Mouse (Mus musculus): ENCODE data around the gene Marveld3. TPM values are rescaled to one million over a fixed set of nuclear protein-coding genes. Genes with fewer than 3 reads are reported as not detected.

The Marveld3 gene
- polyA plus RNA-seq, 1 experiment from 2014 or later, result 0.61 TPM

GRCm38 (mm10) chr8:109990224-109990623 lies 28.2 kb upstream of the Marveld3 start, which contains the start of gene Tat:
Gene Tat (plus strand): TSS chr8:109990437.
- no peak within 1 kb of the TSS for H3K9ac ChIP-seq
- no peak for ATAC-seq (ENCODE audit: low FRiP score, low read depth)
- no peak within 1 kb of the TSS for H3K4me2 ChIP-seq (replicated peaks)
- H3K27me3 ChIP-seq (replicated peaks), result no peaks in the 10 kb centered on the region
- no peaks in the 10 kb centered on the region for H3K36me3 ChIP-seq
- WGBS, result 85% methylated on average over 8 of the region's 8 CpGs
- no peak within 1 kb of the TSS for H3K4me3 ChIP-seq
- H3K4me1 ChIP-seq, result no peaks in the 10 kb centered on the region
- no peak within 1 kb of the TSS for H3K27ac ChIP-seq
- no peaks in the 10 kb centered on the region for H3K9me3 ChIP-seq

GRCm38 (mm10) chr8:109989151-109989550 lies 27.1 kb upstream of the Marveld3 start:
- H3K4me3 ChIP-seq, result no peak overlapping the region
- H3K4me2 ChIP-seq (replicated peaks), result no peak overlapping the region
- H3K36me3 ChIP-seq, result no peaks in the 10 kb centered on the region
- 90% methylated on average over 8 of the region's 8 CpGs for WGBS
- no peaks in the 10 kb centered on the region for H3K9me3 ChIP-seq
- no peaks in the 10 kb centered on the region for H3K27me3 ChIP-seq (replicated peaks)
- H3K4me1 ChIP-seq, result 0 out of 2 replicates have a peak, but pooled peaks cover 4% of the 10 kb centered on the region
- ATAC-seq (ENCODE audit: low FRiP score, low read depth), result no peak
- H3K9ac ChIP-seq, result no peak overlapping the region
- H3K27ac ChIP-seq, result no peak overlapping the region

GRCm38 (mm10) chr8:109987776-109988175 lies 25.8 kb upstream of the Marveld3 start:
- Histone ChIP-seq H3K4me1 (peaks cover 4% of the 10 kb centered on the region; the same call in 1 of the 2 replicates), H3K27ac (no peak overlapping the region), H3K36me3 (no peaks in the 10 kb centered on the region), H3K9ac (no peak overlapping the region), H3K4me2 (replicated peaks) (no peak overlapping the region), H3K9me3 (no peaks in the 10 kb centered on the region), H3K27me3 (replicated peaks) (no peaks in the 10 kb centered on the region), H3K4me3 (no peak overlapping the region)
- ATAC-seq (ENCODE audit: low FRiP score, low read depth), result no peak
- WGBS, result 90% methylated on average over 7 of the region's 7 CpGs

GRCm38 (mm10) chr8:109986384-109986783 lies 24.4 kb upstream of the Marveld3 start:
- no peak overlapping the region for H3K27ac ChIP-seq
- 78% methylated on average over 7 of the region's 7 CpGs for WGBS
- ATAC-seq (ENCODE audit: low FRiP score, low read depth), result no peak
- no peaks in the 10 kb centered on the region for H3K9me3 ChIP-seq
- no peaks in the 10 kb centered on the region for H3K27me3 ChIP-seq (replicated peaks)
- H3K9ac ChIP-seq, result no peak overlapping the region
- H3K36me3 ChIP-seq, result no peaks in the 10 kb centered on the region
- no peak overlapping the region for H3K4me3 ChIP-seq
- H3K4me2 ChIP-seq (replicated peaks), result no peak overlapping the region
- peaks cover 4% of the 10 kb centered on the region; the same call in 1 of the 2 replicates for H3K4me1 ChIP-seq

- peaks cover 4% of the 10 kb centered on the region; the same call in 1 of the 2 replicates for H3K4me1 ChIP-seq
- 17% methylated on average over 5 of the region's 5 CpGs for WGBS
- H3K4me3 ChIP-seq, result no peak overlapping the region
- H3K27ac ChIP-seq, result no peak overlapping the region
- no peaks in the 10 kb centered on the region for H3K9me3 ChIP-seq
- no peak overlapping the region for H3K9ac ChIP-seq
- H3K4me2 ChIP-seq (replicated peaks), result no peak overlapping the region
- no peaks in the 10 kb centered on the region; the same call in 1 of the 2 replicates for H3K27me3 ChIP-seq (replicated peaks)
- H3K36me3 ChIP-seq, result no peaks in the 10 kb centered on the region
- ATAC-seq (ENCODE audit: low FRiP score, low read depth), result 0 out of 2 replicates have a peak, but pooled peaks have one; percentile 29
These were observed 21.9 kb upstream of the Marveld3 start for GRCm38 (mm10) chr8:109983944-109984343.

- peaks cover 4% of the 10 kb centered on the region; the same call in 1 of the 2 replicates for H3K4me1 ChIP-seq
- 74% methylated on average over 15 of the region's 15 CpGs for WGBS
- H3K9ac ChIP-seq, result no peak overlapping the region
- no peaks in the 10 kb centered on the region; the same call in 1 of the 2 replicates for H3K27me3 ChIP-seq (replicated peaks)
- no peak overlapping the region for H3K4me3 ChIP-seq
- no peaks in the 10 kb centered on the region for H3K36me3 ChIP-seq
- no peak for ATAC-seq (ENCODE audit: low FRiP score, low read depth)
- H3K9me3 ChIP-seq, result no peaks in the 10 kb centered on the region
- H3K4me2 ChIP-seq (replicated peaks), result no peak overlapping the region
- H3K27ac ChIP-seq, result no peak overlapping the region
These were observed 20.5 kb upstream of the Marveld3 start for GRCm38 (mm10) chr8:109982386-109983105.

- peaks cover 2% of the 10 kb centered on the region; the same call in 1 of the 2 replicates for H3K4me1 ChIP-seq
- H3K9ac ChIP-seq, result no peak overlapping the region
- H3K4me2 ChIP-seq (replicated peaks), result no peak overlapping the region
- H3K27ac ChIP-seq, result no peak overlapping the region
- WGBS, result 77% methylated on average over 6 of the region's 6 CpGs
- H3K4me3 ChIP-seq, result no peak overlapping the region
- ATAC-seq (ENCODE audit: low FRiP score, low read depth), result no peak
- no peaks in the 10 kb centered on the region; the same call in 1 of the 2 replicates for H3K27me3 ChIP-seq (replicated peaks)
- peaks cover 9% of the 10 kb centered on the region; the same call in 1 of the 2 replicates for H3K9me3 ChIP-seq
- no peaks in the 10 kb centered on the region for H3K36me3 ChIP-seq
These were observed 17.3 kb upstream of the Marveld3 start for GRCm38 (mm10) chr8:109979339-109979738.

- no peak overlapping the region for H3K4me2 ChIP-seq (replicated peaks)
- ATAC-seq (ENCODE audit: low FRiP score, low read depth), result no peak
- no peaks in the 10 kb centered on the region for H3K36me3 ChIP-seq
- H3K27me3 ChIP-seq (replicated peaks), result no peaks in the 10 kb centered on the region; the same call in 1 of the 2 replicates
- no peaks in the 10 kb centered on the region for H3K4me1 ChIP-seq
- no peak overlapping the region for H3K9ac ChIP-seq
- H3K27ac ChIP-seq, result no peak overlapping the region
- H3K9me3 ChIP-seq, result peaks cover 9% of the 10 kb centered on the region; the same call in 1 of the 2 replicates
- H3K4me3 ChIP-seq, result no peak overlapping the region
- 85% methylated on average over 4 of the region's 4 CpGs for WGBS
These were observed 10.9 kb upstream of the Marveld3 start for GRCm38 (mm10) chr8:109972901-109973300.

GRCm38 (mm10) chr8:109970323-109970722 lies 8.3 kb upstream of the Marveld3 start:
- no peaks in the 10 kb centered on the region for H3K36me3 ChIP-seq
- H3K27me3 ChIP-seq (replicated peaks), result no peaks in the 10 kb centered on the region; the same call in 1 of the 2 replicates
- WGBS, result 11% methylated on average over 9 of the region's 9 CpGs
- no peaks in the 10 kb centered on the region for H3K9me3 ChIP-seq
- ATAC-seq (ENCODE audit: low FRiP score, low read depth), result no peak
- no peak overlapping the region for H3K4me2 ChIP-seq (replicated peaks)
- no peak overlapping the region for H3K9ac ChIP-seq
- no peak overlapping the region for H3K4me3 ChIP-seq
- H3K27ac ChIP-seq, result no peak overlapping the region
- no peaks in the 10 kb centered on the region for H3K4me1 ChIP-seq

- no peak overlapping the region for H3K4me3 ChIP-seq
- H3K9me3 ChIP-seq, result no peaks in the 10 kb centered on the region
- no peak overlapping the region for H3K4me2 ChIP-seq (replicated peaks)
- 58% methylated on average over 10 of the region's 10 CpGs for WGBS
- no peaks in the 10 kb centered on the region for H3K36me3 ChIP-seq
- no peaks in the 10 kb centered on the region for H3K4me1 ChIP-seq
- H3K27me3 ChIP-seq (replicated peaks), result no peaks in the 10 kb centered on the region; the same call in 1 of the 2 replicates
- H3K27ac ChIP-seq, result no peak overlapping the region
- H3K9ac ChIP-seq, result no peak overlapping the region
- no peak for ATAC-seq (ENCODE audit: low FRiP score, low read depth)
These were observed 6.8 kb upstream of the Marveld3 start for GRCm38 (mm10) chr8:109968837-109969236.

GRCm38 (mm10) chr8:109964106-109964505 lies 2.1 kb upstream of the Marveld3 start:
- H3K4me1 ChIP-seq, result peaks cover 7% of the 10 kb centered on the region
- 75% methylated on average over 4 of the region's 4 CpGs for WGBS
- peaks cover 27% of the 10 kb centered on the region for H3K27me3 ChIP-seq (replicated peaks)
- H3K4me3 ChIP-seq, result no peak overlapping the region
- no peaks in the 10 kb centered on the region for H3K36me3 ChIP-seq
- no peak overlapping the region for H3K4me2 ChIP-seq (replicated peaks)
- H3K9ac ChIP-seq, result no peak overlapping the region
- no peak overlapping the region for H3K27ac ChIP-seq
- no peak for ATAC-seq (ENCODE audit: low FRiP score, low read depth)
- no peaks in the 10 kb centered on the region for H3K9me3 ChIP-seq

GRCm38 (mm10) chr8:109963421-109963820 lies 1.4 kb upstream of the Marveld3 start:
- H3K27me3 ChIP-seq (replicated peaks), result peaks cover 27% of the 10 kb centered on the region
- H3K27ac ChIP-seq, result no peak overlapping the region
- H3K9ac ChIP-seq, result no peak overlapping the region
- no peak for ATAC-seq (ENCODE audit: low FRiP score, low read depth)
- no peak overlapping the region for H3K4me3 ChIP-seq
- no peaks in the 10 kb centered on the region for H3K9me3 ChIP-seq
- H3K36me3 ChIP-seq, result no peaks in the 10 kb centered on the region
- peaks cover 7% of the 10 kb centered on the region for H3K4me1 ChIP-seq
- 78% methylated on average over 13 of the region's 13 CpGs for WGBS
- H3K4me2 ChIP-seq (replicated peaks), result no peak overlapping the region

Data from neural tube, embryonic 12.5 days (tissue).